Mouse (Mus musculus) cerebellum, adult 11-12 months (tissue): Measurements from ENCODE around the gene Pabpn1.
"Not testable (repeated sequence)": the region's sequence is repeated elsewhere in the genome, so short reads cannot be mapped to it uniquely, and the experiment has no call there.

Experiments used
- DNase-seq: peaks from one replicate; pipeline ENCODE4 v3.0.0; 2022

The Pabpn1 gene

GRCm38 (mm10) chr14:54937361-54938182, 45.3 kb downstream of the Pabpn1 start:
- no peak for DNase-seq

GRCm38 (mm10) chr14:54938431-54939219, 46.3 kb downstream of the Pabpn1 start:
- DNase-seq: no peak

GRCm38 (mm10) chr14:54939434-54940175, 47.3 kb downstream of the Pabpn1 start:
- peak; percentile 45 for DNase-seq

GRCm38 (mm10) chr14:54940176-54940530, 47.9 kb downstream of the Pabpn1 start:
- DNase-seq: no peak

- no peak for DNase-seq
Observed at GRCm38 (mm10) chr14:54941024-54941978, 49.0 kb downstream of the Pabpn1 start.

GRCm38 (mm10) chr14:54942479-54942878, 50.2 kb downstream of the Pabpn1 start:
- DNase-seq: no peak

GRCm38 (mm10) chr14:54943971-54944370, 51.7 kb downstream of the Pabpn1 start:
- no peak for DNase-seq

GRCm38 (mm10) chr14:54944939-54945338, 52.6 kb downstream of the Pabpn1 start:
- no peak for DNase-seq

GRCm38 (mm10) chr14:54945975-54946704, 53.8 kb downstream of the Pabpn1 start:
- DNase-seq: no peak

GRCm38 (mm10) chr14:54947008-54947407, 54.7 kb downstream of the Pabpn1 start:
- not testable (repeated sequence) for DNase-seq
